Mouse (Mus musculus): Measurements from ENCODE around the gene Rora. TPM values are rescaled to one million over a fixed set of nuclear protein-coding genes. Genes with fewer than 3 reads are reported as not detected.

The Rora gene
- polyA plus RNA-seq, 1 experiment from 2014 or later = 8.9 TPM

GRCm38 (mm10) chr9:69372871-69373270 lies 719.3 kb downstream of the Rora start:
- Histone ChIP-seq H3K36me3 (no peaks in the 10 kb centered on the region; the same call in 1 of the 2 replicates), H3K4me3 (no peak overlapping the region), H3K9ac (replicated peaks) (no peak overlapping the region), H3K27ac (replicated peaks) (no peak overlapping the region), H3K4me1 (peaks cover 7% of the 10 kb centered on the region; the same call in 1 of the 2 replicates), H3K9me3 (no peaks in the 10 kb centered on the region), H3K4me2 (replicated peaks) (no peak overlapping the region), H3K27me3 (no peaks in the 10 kb centered on the region)
- WGBS = 26% methylated on average over 4 of the region's 4 CpGs
- no peak for ATAC-seq (ENCODE audit: low FRiP score, low read depth)

DNA sequence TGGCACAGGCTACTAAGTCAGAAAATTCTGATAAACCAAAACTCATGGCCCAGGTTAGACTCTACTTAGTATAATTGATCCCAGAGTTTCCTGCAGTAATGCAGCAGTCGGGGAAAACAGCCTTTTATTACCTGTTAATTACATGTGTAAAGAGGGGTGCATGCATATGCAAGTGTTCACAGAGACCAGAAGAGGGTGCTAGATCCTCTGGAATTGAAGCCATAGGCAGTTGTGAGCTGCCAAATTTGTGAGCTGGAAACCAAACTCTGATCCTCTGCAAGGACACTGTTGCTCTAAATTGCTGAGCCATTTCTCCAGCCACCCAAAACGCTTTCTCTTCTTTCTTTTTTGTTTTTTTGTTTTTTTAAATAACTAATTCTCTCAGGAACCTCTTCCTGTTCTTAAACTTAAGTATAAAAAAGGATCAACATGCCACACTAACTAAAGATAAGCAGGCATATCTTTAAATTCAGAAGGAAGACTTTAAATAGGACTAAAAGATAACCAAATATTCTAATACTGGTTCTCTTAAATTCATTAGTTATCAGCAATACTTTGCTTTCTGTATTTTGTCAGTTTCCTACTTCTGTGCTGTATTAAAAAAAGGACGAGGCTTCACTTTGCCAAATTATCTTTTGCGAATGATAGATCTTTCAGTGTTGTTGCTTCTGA lies 723.5 kb downstream of the Rora start:
- Histone ChIP-seq H3K9me3 (no peaks in the 10 kb centered on the region), H3K4me3 (no peak overlapping the region), H3K9ac (replicated peaks) (no peak overlapping the region), H3K4me2 (replicated peaks) (no peak overlapping the region), H3K27ac (replicated peaks) (no peak overlapping the region), H3K27me3 (no peaks in the 10 kb centered on the region), H3K4me1 (peaks cover 7% of the 10 kb centered on the region; the same call in 1 of the 2 replicates), H3K36me3 (no peaks in the 10 kb centered on the region; the same call in 1 of the 2 replicates)
- ATAC-seq (ENCODE audit: low FRiP score, low read depth) = no peak
- WGBS = 92% methylated on average over 4 of the region's 4 CpGs

DNA sequence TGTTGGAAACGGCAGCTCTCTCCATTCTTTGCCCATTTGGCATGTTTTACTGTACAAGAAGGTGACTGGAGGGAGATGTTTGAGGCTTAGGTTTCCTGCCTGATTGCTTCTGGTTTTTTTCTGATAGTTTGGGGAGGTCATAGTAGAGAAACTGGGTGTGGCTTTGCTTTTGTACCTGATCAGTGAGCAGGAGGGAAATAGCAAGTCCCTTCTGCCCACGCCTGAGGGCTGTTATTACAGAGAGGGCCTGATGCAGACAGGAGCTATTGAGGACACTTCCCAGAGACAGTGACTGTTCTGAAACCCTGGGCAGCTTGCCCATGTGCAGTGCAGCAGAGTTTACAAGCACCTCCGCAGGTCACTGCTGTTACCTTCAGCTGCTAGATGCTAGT lies 724.1 kb downstream of the Rora start:
- Histone ChIP-seq H3K4me1 (peaks cover 4% of the 10 kb centered on the region; the same call in 1 of the 2 replicates), H3K27me3 (no peaks in the 10 kb centered on the region), H3K4me2 (replicated peaks) (no peak overlapping the region), H3K4me3 (no peak overlapping the region), H3K36me3 (no peaks in the 10 kb centered on the region; the same call in 1 of the 2 replicates), H3K9ac (replicated peaks) (no peak overlapping the region), H3K9me3 (no peaks in the 10 kb centered on the region), H3K27ac (replicated peaks) (no peak overlapping the region)
- WGBS = 86% methylated on average over 3 of the region's 3 CpGs
- no peak for ATAC-seq (ENCODE audit: low FRiP score, low read depth)

- Histone ChIP-seq H3K4me2 (replicated peaks) (no peak overlapping the region), H3K9ac (replicated peaks) (no peak overlapping the region), H3K36me3 (no peaks in the 10 kb centered on the region; the same call in 1 of the 2 replicates), H3K27ac (replicated peaks) (no peak overlapping the region), H3K9me3 (no peaks in the 10 kb centered on the region), H3K4me1 (no peaks in the 10 kb centered on the region), H3K27me3 (no peaks in the 10 kb centered on the region), H3K4me3 (no peak overlapping the region)
- no peak for ATAC-seq (ENCODE audit: low FRiP score, low read depth)
- 53% methylated on average over 1 of the region's 1 CpGs for WGBS
Measured at GRCm38 (mm10) chr9:69380546-69380945, 727.0 kb downstream of the Rora start.

DNA sequence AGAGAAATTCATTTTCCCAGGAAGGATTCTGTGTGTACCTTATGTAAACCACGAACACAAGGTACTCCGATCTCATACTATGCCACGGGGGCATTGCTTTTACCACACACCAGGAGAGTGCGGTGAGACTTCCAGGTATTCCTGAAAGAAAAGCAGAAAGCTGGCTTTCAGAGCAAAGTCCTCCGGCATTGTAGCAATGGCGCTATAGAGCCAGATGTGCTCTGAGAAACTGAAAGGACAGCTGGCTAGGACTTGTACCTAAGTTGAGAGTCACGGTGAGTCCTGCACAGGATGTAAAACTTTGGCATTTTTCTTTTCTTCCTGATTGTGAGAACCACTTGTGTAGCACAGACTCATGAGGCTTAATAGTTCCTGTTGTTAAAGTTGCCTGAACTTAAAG lies 728.2 kb downstream of the Rora start:
- Histone ChIP-seq H3K27ac (replicated peaks) (no peak overlapping the region), H3K4me3 (no peak overlapping the region), H3K9ac (replicated peaks) (no peak overlapping the region), H3K27me3 (no peaks in the 10 kb centered on the region), H3K9me3 (no peaks in the 10 kb centered on the region), H3K4me2 (replicated peaks) (no peak overlapping the region), H3K4me1 (no peaks in the 10 kb centered on the region), H3K36me3 (no peaks in the 10 kb centered on the region)
- ATAC-seq (ENCODE audit: low FRiP score, low read depth) = no peak
- 60% methylated on average over 7 of the region's 7 CpGs for WGBS

GRCm38 (mm10) chr9:69384475-69384874 lies 730.9 kb downstream of the Rora start:
- no peak overlapping the region for H3K4me3 ChIP-seq
- no peak overlapping the region for H3K9ac ChIP-seq (replicated peaks)
- H3K4me2 ChIP-seq (replicated peaks) = no peak overlapping the region
- no peak overlapping the region for H3K27ac ChIP-seq (replicated peaks)
- WGBS = 90% methylated on average over 17 of the region's 17 CpGs
- no peak for ATAC-seq (ENCODE audit: low FRiP score, low read depth)
- no peaks in the 10 kb centered on the region for H3K27me3 ChIP-seq
- no peaks in the 10 kb centered on the region for H3K9me3 ChIP-seq
- no peaks in the 10 kb centered on the region for H3K4me1 ChIP-seq
- H3K36me3 ChIP-seq = no peaks in the 10 kb centered on the region

- H3K27me3 ChIP-seq = no peaks in the 10 kb centered on the region
- H3K27ac ChIP-seq (replicated peaks) = no peak overlapping the region
- H3K4me3 ChIP-seq = no peak overlapping the region
- no peak overlapping the region for H3K9ac ChIP-seq (replicated peaks)
- H3K9me3 ChIP-seq = no peaks in the 10 kb centered on the region
- 81% methylated on average over 1 of the region's 1 CpGs for WGBS
- no peaks in the 10 kb centered on the region for H3K36me3 ChIP-seq
- no peaks in the 10 kb centered on the region for H3K4me1 ChIP-seq
- ATAC-seq (ENCODE audit: low FRiP score, low read depth) = no peak
- H3K4me2 ChIP-seq (replicated peaks) = no peak overlapping the region
Measured at GRCm38 (mm10) chr9:69384905-69385304, 731.3 kb downstream of the Rora start.

- no peaks in the 10 kb centered on the region for H3K9me3 ChIP-seq
- no peak overlapping the region for H3K4me3 ChIP-seq
- no peak overlapping the region for H3K4me2 ChIP-seq (replicated peaks)
- 84% methylated on average over 4 of the region's 4 CpGs for WGBS
- H3K27me3 ChIP-seq = no peaks in the 10 kb centered on the region
- no peak overlapping the region for H3K9ac ChIP-seq (replicated peaks)
- no peak overlapping the region for H3K27ac ChIP-seq (replicated peaks)
- no peak for ATAC-seq (ENCODE audit: low FRiP score, low read depth)
- no peaks in the 10 kb centered on the region for H3K36me3 ChIP-seq
- H3K4me1 ChIP-seq = no peaks in the 10 kb centered on the region
Measured at GRCm38 (mm10) chr9:69387296-69387695, 733.7 kb downstream of the Rora start.

DNA sequence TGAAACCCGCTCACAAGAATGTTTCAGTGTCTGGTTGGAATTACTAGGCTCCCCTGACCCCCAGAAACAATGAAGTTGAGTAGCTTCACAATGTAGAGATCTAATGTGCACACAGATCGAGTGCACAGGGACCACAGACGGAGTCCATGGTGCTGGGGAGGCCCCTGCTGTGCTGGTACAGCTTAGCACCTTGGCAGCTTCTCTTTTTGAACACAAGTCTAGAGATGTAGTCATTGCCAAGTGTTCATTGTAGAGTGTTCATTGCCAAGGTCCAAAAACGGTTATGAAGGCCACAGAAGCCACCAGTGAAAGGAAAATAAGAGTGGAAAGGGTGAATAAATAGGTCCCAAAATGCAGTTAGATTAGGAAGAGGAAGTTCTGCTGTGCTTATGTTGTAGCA lies 737.0 kb downstream of the Rora start:
- Histone ChIP-seq H3K36me3 (no peaks in the 10 kb centered on the region), H3K9me3 (no peaks in the 10 kb centered on the region), H3K27ac (replicated peaks) (no peak overlapping the region), H3K9ac (replicated peaks) (no peak overlapping the region), H3K4me1 (no peaks in the 10 kb centered on the region), H3K4me3 (no peak overlapping the region), H3K4me2 (replicated peaks) (no peak overlapping the region), H3K27me3 (no peaks in the 10 kb centered on the region)
- WGBS = 72% methylated on average over 4 of the region's 4 CpGs
- ATAC-seq (ENCODE audit: low FRiP score, low read depth) = no peak

GRCm38 (mm10) chr9:69394234-69394633 lies 740.6 kb downstream of the Rora start:
- Histone ChIP-seq H3K9ac (replicated peaks) (no peak overlapping the region), H3K4me2 (replicated peaks) (no peak overlapping the region), H3K36me3 (no peaks in the 10 kb centered on the region), H3K27me3 (no peaks in the 10 kb centered on the region), H3K4me1 (peaks cover 10% of the 10 kb centered on the region), H3K9me3 (no peaks in the 10 kb centered on the region), H3K27ac (replicated peaks) (no peak overlapping the region), H3K4me3 (no peak overlapping the region)
- no peak for ATAC-seq (ENCODE audit: low FRiP score, low read depth)
- 88% methylated on average over 5 of the region's 5 CpGs for WGBS

DNA sequence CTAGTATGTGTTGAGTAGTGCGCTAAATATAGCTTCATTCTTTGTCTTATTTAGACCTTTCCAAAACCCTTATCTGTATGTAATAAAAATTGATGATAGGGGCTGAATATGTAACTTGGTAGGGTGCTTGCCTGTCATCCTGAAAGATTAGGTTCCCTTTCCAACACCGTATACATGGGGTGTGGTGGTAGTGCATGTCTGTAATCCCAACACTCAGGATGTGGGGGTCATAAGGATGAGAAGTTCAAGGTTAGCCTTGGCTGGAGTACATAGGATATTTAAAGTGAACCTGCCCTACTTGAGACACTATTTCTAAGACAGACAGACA lies 743.8 kb downstream of the Rora start:
- WGBS = 59% methylated on average over 2 of the region's 2 CpGs

DNA sequence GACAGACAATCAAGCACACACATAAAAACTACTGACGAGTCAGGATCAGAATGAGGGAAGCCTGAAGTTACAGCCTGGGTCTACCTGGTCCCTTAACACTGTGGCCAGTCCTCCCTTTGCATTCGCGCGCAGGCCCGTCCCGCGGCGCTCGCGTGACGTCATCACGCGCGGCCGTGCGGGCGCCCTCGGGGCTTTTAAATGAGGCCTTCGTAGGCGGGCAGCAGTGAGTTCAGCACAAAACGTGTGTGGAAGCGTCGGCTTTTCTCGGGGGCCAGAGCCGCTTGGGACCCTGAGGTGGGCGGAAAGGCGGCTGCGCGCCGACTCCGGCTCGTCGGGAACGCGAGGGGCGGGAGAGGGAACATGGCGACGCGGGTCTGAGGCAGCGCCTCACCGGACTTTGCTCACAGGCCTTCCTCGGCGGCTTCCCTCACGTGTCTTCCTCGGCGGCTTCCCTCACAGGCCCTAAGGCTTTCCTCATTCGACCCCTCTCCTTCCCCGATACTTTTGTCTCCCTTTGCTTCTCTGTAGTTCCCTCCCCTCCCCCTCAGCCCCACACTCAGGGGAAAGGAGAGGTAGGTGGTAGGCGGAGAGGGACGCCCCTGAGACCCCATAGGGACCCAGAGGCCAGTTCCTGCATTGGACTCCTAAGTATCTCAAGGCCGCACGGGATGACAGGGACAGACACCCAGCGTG lies 744.3 kb downstream of the Rora start, which contains the start of gene Ice2:
Ice2 (plus strand) TSS at position 147 of the 693 bp plus-strand sequence.
- 0 out of 2 replicates have a peak, but pooled peaks cover 4% of the 10 kb centered on the region for H3K36me3 ChIP-seq

More for the DNA sequence above, 743.8 kb downstream of the Rora start:
- Histone ChIP-seq H3K36me3 (0 out of 2 replicates have a peak, but pooled peaks cover 4% of the 10 kb centered on the region), H3K9me3 (no peaks in the 10 kb centered on the region), H3K27ac (replicated peaks) (peak overlapping the region; percentile 90), H3K9ac (replicated peaks) (peak overlapping the region; percentile 82; the same call in 1 of the 2 replicates), H3K4me1 (peaks cover 10% of the 10 kb centered on the region), H3K4me2 (replicated peaks) (peak overlapping the region; percentile 94), H3K27me3 (no peaks in the 10 kb centered on the region), H3K4me3 (peak overlapping the region; percentile 81)
- peak; percentile 32; the same call in 1 of the 2 replicates for ATAC-seq (ENCODE audit: low FRiP score, low read depth)

More for the DNA sequence above, 744.3 kb downstream of the Rora start, which contains the start of gene Ice2:
- ATAC-seq (ENCODE audit: low FRiP score, low read depth) = peak; percentile 89
- Histone ChIP-seq H3K4me1 (peaks cover 10% of the 10 kb centered on the region), H3K27ac (replicated peaks) (peak within 1 kb of the TSS; percentile 90), H3K9me3 (no peaks in the 10 kb centered on the region), H3K9ac (replicated peaks) (peak within 1 kb of the TSS; percentile 82), H3K4me2 (replicated peaks) (peak within 1 kb of the TSS; percentile 94), H3K27me3 (no peaks in the 10 kb centered on the region), H3K4me3 (peak within 1 kb of the TSS; percentile 81)
- under 1% methylated on average over 53 of the region's 53 CpGs for WGBS

All from midbrain, embryonic 12.5 days (tissue).